ENCODE assay signal across 8 mouse cellular contexts in genomic region chr11:103346657-103347056, GRCm38 (mm10). TPM values are rescaled to one million over a fixed set of nuclear protein-coding genes. Genes with fewer than 3 reads are reported as not detected.
DNase-seq lines count a peak whose midpoint lies in the region; ATAC-seq lines count a peak whose summit lies in the region.

No protein-coding gene starts in this region.

- peak overlapping the region; percentile 50 for H3K4me2 ChIP-seq in intestine, embryonic 16.5 days (ENCODE audit: low read depth, low read length)
- no peak overlapping the region for H3K4me2 ChIP-seq in hindbrain, embryonic 11.5 days (replicated peaks; ENCODE audit: low read depth, low read length)
- no peak overlapping the region for H3K4me2 ChIP-seq in hindbrain, embryonic 16.5 days (ENCODE audit: low read length)

- no peaks in the 10 kb centered on the region for H3K27me3 ChIP-seq in intestine, embryonic 16.5 days (replicated peaks; ENCODE audit: control insufficient read depth, insufficient read depth, low read length)
- no peaks in the 10 kb centered on the region for H3K27me3 ChIP-seq in hindbrain, embryonic 11.5 days (ENCODE audit: control insufficient read depth, insufficient read depth, low read length)
- no peaks in the 10 kb centered on the region; the same call in 1 of the 2 replicates for H3K27me3 ChIP-seq in hindbrain, embryonic 16.5 days (replicated peaks; ENCODE audit: control insufficient read depth, insufficient read depth, low read length)

- WGBS in intestine, embryonic 16.5 days: 40% methylated on average over 5 of the region's 5 CpGs
- WGBS in hindbrain, embryonic 11.5 days: 64% methylated on average over 5 of the region's 5 CpGs
- 68% methylated on average over 4 of the region's 5 CpGs for WGBS in hindbrain, embryonic 16.5 days

- H3K36me3 ChIP-seq in intestine, embryonic 16.5 days (ENCODE audit: control insufficient read depth, insufficient read depth, low read length): peaks cover 4% of the 10 kb centered on the region; the same call in 1 of the 2 replicates
- no peaks in the 10 kb centered on the region for H3K36me3 ChIP-seq in hindbrain, embryonic 11.5 days (ENCODE audit: control insufficient read depth, insufficient read depth, low read length)
- no peaks in the 10 kb centered on the region for H3K36me3 ChIP-seq in hindbrain, embryonic 16.5 days (ENCODE audit: control insufficient read depth, insufficient read depth, low read length)

- H3K4me3 ChIP-seq in intestine, embryonic 16.5 days (ENCODE audit: low read length): peak overlapping the region; percentile 30
- no peak overlapping the region for H3K4me3 ChIP-seq in hindbrain, embryonic 11.5 days (ENCODE audit: low read depth, low read length)
- H3K4me3 ChIP-seq in hindbrain, embryonic 16.5 days (ENCODE audit: low read length): no peak overlapping the region

- ATAC-seq in intestine, embryonic 16.5 days: peak; percentile 93
- ATAC-seq in hindbrain, embryonic 11.5 days (ENCODE audit: low FRiP score): no peak
- no peak for ATAC-seq in hindbrain, embryonic 16.5 days
- ATAC-seq in inflammation-experienced regulatory T-cells, adult 6 months: no peak

- H3K9me3 ChIP-seq in intestine, embryonic 16.5 days (ENCODE audit: control insufficient read depth, low read length): peaks cover 3% of the 10 kb centered on the region
- H3K9me3 ChIP-seq in hindbrain, embryonic 11.5 days (ENCODE audit: control insufficient read depth, low read length): no peaks in the 10 kb centered on the region
- H3K9me3 ChIP-seq in hindbrain, embryonic 16.5 days (ENCODE audit: control insufficient read depth, low read length): no peaks in the 10 kb centered on the region

- peak overlapping the region; percentile 56 for H3K9ac ChIP-seq in intestine, embryonic 16.5 days (ENCODE audit: low read depth, low read length)
- H3K9ac ChIP-seq in hindbrain, embryonic 11.5 days (ENCODE audit: low read depth, low read length): no peak overlapping the region
- no peak overlapping the region for H3K9ac ChIP-seq in hindbrain, embryonic 16.5 days (ENCODE audit: low read depth, low read length)

- peak; percentile 73 for DNase-seq in MN1 (ENCODE audit: low spot score)
- peak; percentile 43 for DNase-seq in fibroblast of lung, adult 2 months (ENCODE audit: low read depth)
- peak; percentile 78 for DNase-seq in lung, postnatal 10 days
- DNase-seq in thymus, postnatal 4 days: no peak
- no peak for DNase-seq in hindbrain, embryonic 11.5 days (ENCODE audit: low spot score)

- H3K4me1 ChIP-seq in intestine, embryonic 16.5 days (ENCODE audit: control insufficient read depth, insufficient read depth, low read length): peaks cover 37% of the 10 kb centered on the region
- no peaks in the 10 kb centered on the region for H3K4me1 ChIP-seq in hindbrain, embryonic 11.5 days (replicated peaks; ENCODE audit: control insufficient read depth, insufficient read depth, low read length)
- no peaks in the 10 kb centered on the region for H3K4me1 ChIP-seq in hindbrain, embryonic 16.5 days (ENCODE audit: control insufficient read depth, insufficient read depth, low read depth, low read length)

- H3K27ac ChIP-seq in intestine, embryonic 16.5 days (ENCODE audit: low read length): peak overlapping the region; percentile 96
- no peak overlapping the region for H3K27ac ChIP-seq in hindbrain, embryonic 11.5 days (ENCODE audit: low read depth, low read length)
- no peak overlapping the region for H3K27ac ChIP-seq in hindbrain, embryonic 16.5 days (ENCODE audit: low read depth, low read length)

RNA-seq across cellular contexts. Expression of gene Arhgap27, which starts 16.8 kb away (rescaled TPM):
- polyA plus RNA-seq in intestine, embryonic 16.5 days (2015; fragmentation: Nextera tagmentation; extraction: Ambion mirVana): 40.2 and 42.3 TPM in 2 replicates
- 2.8 and 3.6 TPM in 2 replicates for polyA plus RNA-seq in hindbrain, embryonic 11.5 days (2014; fragmentation: Nextera tagmentation; extraction: Ambion mirVana)
- 4.8 and 5.6 TPM in 2 replicates for polyA plus RNA-seq in hindbrain, embryonic 16.5 days (2015; fragmentation: Nextera tagmentation; extraction: Ambion mirVana)
- 10 to 100 TPM; 22.2 to 27.8 (median 25.8) TPM for polyA plus RNA-seq in inflammation-experienced regulatory T-cells, adult 6 months (2017; shearing (Covaris generic))

Comparison
In these comparisons a context has a peak if more than half of its experiments do, and no peak if none do; other contexts are left out.
1. DNase-seq: peak in MN1 (single experiment), fibroblast of lung, adult 2 months (single experiment) and lung, postnatal 10 days (single experiment); none in thymus, postnatal 4 days (single experiment) and hindbrain, embryonic 11.5 days (single experiment).